Mouse (Mus musculus): ENCODE measurements around the gene Dusp9.

GRCm38 (mm10) chrX:73658391-73658790 lies 19.2 kb downstream of the Dusp9 start:
- TF ChIP-seq POLR2A (IDR thresholded peaks at IDR 0.05; ENCODE audit: low read depth, low read length): no peak
- TF ChIP-seq CTCF (IDR thresholded peaks at IDR 0.05; ENCODE audit: extremely low read depth, insufficient read length, insufficient replicate concordance, low read depth, low read length): no peak
